Mouse (Mus musculus): ENCODE data around the gene AI481877.
"Not testable (repeated sequence)": the region's sequence is repeated elsewhere in the genome, so short reads cannot be mapped to it uniquely, and the experiment has no call there.

The AI481877 gene

GRCm38 (mm10) chr4:59138507-59139033 is at the start of gene AI481877:
Gene AI481877 (minus strand): TSS chr4:59138983.
- DNase-seq (ENCODE audit: extremely low read depth, insufficient read length, low spot score), result not testable (repeated sequence)

GRCm38 (mm10) chr4:59188474-59188801 is 49.7 kb upstream of the AI481877 start:
- DNase-seq (ENCODE audit: extremely low read depth, insufficient read length, low spot score), result no peak

- no peak for DNase-seq (ENCODE audit: extremely low read depth, insufficient read length, low spot score)
Measured at GRCm38 (mm10) chr4:59187289-59187688, 48.5 kb upstream of the AI481877 start.

GRCm38 (mm10) chr4:59185671-59186070 is 46.9 kb upstream of the AI481877 start:
- DNase-seq (ENCODE audit: extremely low read depth, insufficient read length, low spot score), result no peak

DNA sequence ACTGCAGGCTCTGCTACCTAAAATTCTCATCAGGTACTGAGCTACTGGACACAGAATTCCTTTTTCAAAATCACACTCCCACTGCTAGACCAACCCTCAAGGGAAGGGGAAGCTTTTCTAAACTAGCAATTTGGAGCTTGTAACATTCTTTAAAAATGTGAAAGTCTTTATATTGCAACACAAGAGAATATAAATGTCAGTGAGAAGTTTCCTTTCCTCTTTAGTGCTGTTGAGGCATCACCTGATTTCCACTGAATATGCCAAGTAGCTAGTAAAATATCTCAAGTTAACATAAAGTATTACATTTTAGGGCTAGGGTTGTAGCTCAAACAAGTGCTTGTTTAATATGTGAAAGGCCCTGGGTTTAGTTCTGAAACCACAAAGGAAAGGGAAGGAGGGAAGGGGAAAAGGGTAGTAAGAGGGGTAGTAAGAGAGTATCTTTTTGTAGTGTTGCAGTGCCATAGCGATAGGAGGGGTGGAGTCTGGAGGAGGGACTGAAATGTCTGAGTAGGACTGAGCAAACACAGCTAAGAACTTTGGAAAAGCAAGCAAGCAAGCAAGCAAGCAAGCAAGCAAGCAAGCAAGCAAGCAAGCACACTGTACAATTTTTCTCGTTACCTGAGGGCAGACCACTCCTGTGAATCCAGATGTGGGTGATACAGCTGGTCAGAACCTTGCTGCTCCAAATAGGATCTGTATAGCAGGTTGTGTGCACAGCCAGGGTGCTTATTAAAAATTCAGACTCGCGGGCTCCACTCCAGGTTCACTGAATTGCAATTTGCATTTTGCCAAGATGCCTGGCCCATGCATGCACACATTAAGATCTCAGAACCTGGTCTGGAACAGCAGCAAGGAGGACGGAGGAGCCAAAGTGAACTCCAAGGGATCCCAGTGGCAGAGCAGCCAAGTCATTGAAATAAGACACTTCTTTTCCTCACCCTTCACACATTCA is 42.8 kb upstream of the AI481877 start:
- DNase-seq (ENCODE audit: extremely low read depth, insufficient read length, low spot score), result no peak

DNA sequence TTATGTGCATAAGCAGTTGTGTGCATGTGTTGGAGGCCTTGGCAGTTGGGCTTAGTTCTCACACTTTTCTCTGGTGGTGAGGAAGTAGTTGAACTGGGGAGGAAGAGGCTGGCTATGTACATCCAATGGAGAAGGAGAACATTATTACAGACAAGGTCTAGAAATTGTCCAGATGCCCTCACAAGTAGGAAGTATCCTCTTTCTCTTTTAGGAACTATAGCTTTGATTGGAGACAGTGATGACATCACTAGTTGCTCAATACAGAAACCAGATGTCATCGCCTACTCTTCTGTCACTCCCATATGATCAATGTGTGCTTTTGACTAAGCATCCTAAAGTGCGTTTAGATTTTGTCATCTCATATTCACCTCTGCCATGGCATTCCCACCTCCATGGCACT is 38.8 kb upstream of the AI481877 start:
- DNase-seq (ENCODE audit: extremely low read depth, insufficient read length, low spot score), result no peak

- no peak for DNase-seq (ENCODE audit: extremely low read depth, insufficient read length, low spot score)
Measured at GRCm38 (mm10) chr4:59175929-59176328, 37.1 kb upstream of the AI481877 start.

DNA sequence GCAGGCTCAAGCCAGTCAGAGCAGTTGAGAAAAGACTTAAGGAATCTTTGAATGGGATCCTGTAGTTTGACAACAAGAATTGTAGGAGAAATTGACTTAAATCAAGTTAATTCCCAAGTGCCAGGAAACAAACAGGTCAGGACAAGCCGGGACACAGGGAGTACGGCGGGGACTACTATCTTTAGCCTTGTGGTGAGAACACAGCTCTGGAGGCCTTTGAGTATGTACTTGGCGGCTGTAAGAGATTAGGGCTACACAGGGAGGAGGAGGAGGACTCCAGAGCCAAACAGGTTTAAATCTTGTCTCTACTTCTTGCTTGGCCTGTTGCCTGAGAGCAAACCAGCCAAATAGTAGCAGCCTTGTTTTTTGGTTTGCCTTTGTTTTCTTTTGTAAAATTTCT is 36.2 kb upstream of the AI481877 start:
- DNase-seq (ENCODE audit: extremely low read depth, insufficient read length, low spot score), result no peak

- no peak for DNase-seq (ENCODE audit: extremely low read depth, insufficient read length, low spot score)
Measured at GRCm38 (mm10) chr4:59173181-59173922, 34.6 kb upstream of the AI481877 start.

GRCm38 (mm10) chr4:59172616-59173015 is 33.8 kb upstream of the AI481877 start:
- DNase-seq (ENCODE audit: extremely low read depth, insufficient read length, low spot score), result no peak

DNA sequence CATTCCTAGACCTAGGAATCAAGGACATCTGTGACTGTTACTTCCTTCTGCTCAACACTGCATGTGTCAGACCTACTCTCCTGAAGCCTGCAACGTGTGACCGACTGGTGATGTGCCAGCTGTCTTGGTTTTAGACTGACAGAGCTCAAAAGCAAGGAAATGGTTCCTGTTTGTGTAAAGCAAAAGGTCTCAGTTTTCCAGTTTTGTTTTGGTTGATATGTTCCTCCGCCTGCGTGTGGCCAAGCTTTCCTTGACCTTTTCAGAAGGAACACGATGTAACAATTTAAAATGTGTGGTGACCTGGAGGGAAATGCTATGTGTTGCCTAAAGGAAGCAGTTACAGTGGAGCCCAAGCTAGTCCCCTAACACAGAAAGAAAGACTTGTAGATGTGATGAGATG is 31.2 kb upstream of the AI481877 start:
- DNase-seq (ENCODE audit: extremely low read depth, insufficient read length, low spot score), result no peak

DNA sequence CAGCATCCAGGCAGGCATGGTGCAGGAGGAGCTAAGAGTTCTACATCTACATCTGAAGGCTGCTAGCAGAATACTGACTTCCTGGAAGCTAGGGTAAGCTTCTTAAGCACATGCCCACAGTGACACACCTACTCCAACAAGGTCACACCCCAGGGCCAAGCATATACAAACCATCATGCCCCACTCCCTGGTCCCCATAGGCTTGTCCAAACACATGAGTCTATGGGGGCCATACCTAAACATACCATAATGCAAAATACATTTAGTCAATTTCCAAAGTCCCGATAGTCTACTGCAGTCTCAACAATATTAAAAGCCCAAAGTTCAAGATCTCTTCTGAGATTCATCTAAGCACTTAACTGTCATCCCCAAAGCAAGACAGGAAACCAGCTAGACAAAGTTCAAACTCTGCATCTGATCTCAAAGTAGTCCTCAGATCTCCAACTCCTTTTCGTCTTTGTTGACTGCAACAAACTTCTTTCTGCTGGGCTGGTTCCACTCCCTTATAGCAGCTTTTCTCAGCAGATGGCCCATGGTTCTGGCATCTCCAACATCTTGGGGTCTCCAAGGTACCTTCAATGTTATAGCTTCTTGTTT is 28.6 kb upstream of the AI481877 start:
- DNase-seq (ENCODE audit: extremely low read depth, insufficient read length, low spot score), result no peak

GRCm38 (mm10) chr4:59164034-59164433 is 25.3 kb upstream of the AI481877 start:
- no peak for DNase-seq (ENCODE audit: extremely low read depth, insufficient read length, low spot score)

GRCm38 (mm10) chr4:59160959-59161670 is 22.3 kb upstream of the AI481877 start:
- no peak for DNase-seq (ENCODE audit: extremely low read depth, insufficient read length, low spot score)

GRCm38 (mm10) chr4:59160289-59160688 is 21.5 kb upstream of the AI481877 start:
- DNase-seq (ENCODE audit: extremely low read depth, insufficient read length, low spot score), result no peak

DNA sequence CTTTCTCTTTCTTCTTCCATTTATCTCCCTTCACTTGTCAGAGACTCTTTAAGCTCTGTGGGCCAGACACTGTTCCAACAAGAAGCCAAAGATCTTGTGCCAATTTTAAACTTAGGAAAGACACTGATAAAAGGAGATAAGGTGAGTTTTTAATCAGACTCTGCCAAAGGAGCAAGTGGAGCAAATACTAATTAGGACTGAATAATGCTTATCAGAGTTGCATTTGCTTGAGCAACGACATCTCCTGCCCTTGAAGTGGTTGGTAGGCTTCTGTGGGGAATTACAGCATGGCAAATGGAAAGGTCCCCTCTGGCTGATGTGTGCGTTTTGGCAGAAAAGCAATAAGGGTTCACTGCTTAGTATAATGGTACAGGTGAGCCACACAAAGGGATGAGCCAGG is 18.9 kb upstream of the AI481877 start:
- DNase-seq (ENCODE audit: extremely low read depth, insufficient read length, low spot score), result no peak

DNA sequence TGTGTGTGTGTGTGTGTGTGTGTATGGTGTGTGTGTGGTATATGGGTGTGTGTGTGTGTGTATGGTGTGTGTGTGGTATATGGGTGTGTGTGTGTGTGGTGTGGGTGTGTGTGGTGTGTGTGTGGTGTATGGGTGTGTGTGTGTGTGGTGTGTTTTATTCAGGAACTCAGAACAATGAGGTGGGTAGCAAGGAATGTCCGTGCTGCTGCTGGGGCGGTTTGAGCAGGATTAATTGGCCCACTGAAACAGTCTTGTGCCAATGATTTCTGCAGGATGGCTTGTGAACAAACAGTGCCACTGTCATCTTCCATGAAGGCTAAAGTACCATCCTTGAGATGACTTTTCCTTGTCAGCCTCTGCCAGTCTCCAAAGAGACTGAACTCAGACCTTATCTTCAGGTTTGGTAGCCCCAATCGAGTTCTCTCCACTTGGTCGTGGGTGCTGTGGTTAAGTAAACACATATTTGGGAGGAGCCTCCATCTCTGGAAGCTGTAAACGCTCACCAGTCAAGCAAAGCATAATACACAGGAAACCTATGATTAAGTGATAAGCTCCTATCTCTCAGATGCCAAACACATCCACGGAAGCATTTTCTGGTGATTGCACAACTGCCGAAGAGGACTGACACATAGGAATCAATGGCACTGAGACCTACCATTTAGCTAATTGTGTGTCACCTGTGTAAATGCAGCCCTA is 18.3 kb upstream of the AI481877 start:
- no peak for DNase-seq (ENCODE audit: extremely low read depth, insufficient read length, low spot score)

DNA sequence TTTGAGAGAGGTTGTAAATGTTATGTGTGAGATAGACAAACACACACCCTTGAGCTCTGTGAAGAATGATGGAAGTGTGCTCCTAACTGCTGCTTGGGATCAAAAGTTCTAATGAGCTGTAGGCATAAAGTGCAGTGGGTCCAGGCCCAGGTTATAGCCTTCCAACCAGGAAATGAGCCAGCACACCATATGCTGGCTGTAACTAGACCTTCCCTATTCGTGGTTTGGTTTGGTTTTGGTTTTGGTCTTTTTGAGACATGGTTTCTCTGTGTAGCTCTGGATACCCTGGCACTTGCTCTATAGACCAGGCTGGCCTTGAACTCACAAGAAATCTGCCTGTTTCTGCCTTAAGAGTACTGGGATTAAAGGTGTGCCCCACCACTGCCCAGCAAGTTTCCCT is 13.2 kb upstream of the AI481877 start:
- no peak for DNase-seq (ENCODE audit: extremely low read depth, insufficient read length, low spot score)

DNA sequence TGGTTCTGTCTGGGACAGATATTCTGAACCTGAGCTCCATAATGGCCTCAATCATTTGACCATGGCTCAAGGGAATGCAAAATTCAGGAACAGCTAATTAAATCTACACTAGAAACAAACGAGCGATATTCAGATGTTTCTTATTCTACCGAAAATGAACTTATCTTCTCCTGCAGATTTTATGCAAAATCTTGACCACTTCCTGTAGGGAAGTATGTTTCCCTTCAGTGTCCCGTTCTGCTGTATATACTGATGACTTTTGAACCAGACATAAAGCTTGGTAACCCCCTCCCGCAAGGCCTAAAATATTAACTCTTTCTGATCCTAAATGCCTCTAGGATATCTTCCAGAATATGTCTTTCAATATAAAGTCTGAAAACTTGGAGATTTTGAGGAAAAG is 12.1 kb upstream of the AI481877 start:
- DNase-seq (ENCODE audit: extremely low read depth, insufficient read length, low spot score), result no peak

DNA sequence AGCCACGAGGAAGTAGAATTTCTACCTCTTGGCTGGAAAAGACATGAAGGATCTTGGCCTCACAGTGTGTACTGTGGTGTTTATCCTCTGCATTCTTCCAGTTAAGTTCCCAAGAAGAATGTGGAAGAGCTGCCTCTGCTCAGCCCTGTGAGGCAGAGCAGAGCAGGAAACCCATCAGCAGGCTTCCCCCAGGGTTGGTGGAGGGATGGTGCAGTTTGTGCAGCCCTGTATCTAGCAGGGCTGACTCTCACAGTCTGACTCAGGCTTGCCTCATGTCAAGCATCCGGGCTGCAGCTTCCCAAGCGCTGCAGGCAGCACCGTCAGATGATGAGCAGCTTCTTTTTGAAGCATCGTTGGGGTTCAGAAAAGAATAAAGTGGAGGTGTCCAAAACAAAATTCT is 10.3 kb upstream of the AI481877 start:
- DNase-seq (ENCODE audit: extremely low read depth, insufficient read length, low spot score), result no peak
